Mouse (Mus musculus): ENCODE data around the gene Sh3tc1. TPM values are rescaled to one million over a fixed set of nuclear protein-coding genes. Genes with fewer than 3 reads are reported as not detected.

The Sh3tc1 gene
- 10 to 100 TPM; 56.4 to 57.9 TPM for total RNA-seq (2023)

DNA sequence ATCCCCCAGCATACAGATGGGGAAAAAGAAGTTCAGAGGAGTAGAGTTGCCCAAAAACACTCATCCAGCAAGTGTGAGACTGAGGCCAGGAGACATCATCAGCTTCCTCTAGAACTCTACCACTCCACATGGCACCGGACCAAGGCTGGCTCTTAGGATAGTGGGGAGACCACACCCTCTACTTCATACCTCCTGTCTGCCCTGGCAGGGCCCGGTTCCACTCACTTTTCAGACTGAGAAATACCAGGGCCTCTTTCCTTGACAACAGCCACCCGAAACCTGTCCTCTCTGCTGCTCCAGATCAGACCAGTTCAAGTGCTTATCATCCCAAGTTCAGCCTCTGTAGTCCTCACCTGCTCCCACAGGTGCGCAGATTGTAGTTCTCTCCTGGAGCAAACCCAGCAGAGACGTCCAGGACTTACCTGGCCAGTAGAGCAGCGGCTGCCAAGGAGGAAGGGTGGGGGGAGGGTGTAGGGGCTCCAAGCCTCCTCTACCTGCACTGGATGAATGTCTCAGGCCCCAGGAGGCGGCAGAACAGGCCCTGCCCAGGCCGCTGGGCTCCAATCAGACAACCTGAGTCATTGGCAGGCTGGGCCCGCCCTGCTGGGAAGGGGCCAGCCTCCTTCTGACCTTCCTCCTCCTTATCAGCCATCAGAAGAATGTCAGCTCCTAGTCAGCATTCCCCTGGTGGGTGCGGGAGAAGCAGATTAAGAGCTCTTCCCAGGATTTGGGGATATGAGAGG, at the start of gene Sh3tc1:
Gene Sh3tc1 (minus strand): TSS at position 452 of the 743 bp plus-strand sequence.

DNA sequence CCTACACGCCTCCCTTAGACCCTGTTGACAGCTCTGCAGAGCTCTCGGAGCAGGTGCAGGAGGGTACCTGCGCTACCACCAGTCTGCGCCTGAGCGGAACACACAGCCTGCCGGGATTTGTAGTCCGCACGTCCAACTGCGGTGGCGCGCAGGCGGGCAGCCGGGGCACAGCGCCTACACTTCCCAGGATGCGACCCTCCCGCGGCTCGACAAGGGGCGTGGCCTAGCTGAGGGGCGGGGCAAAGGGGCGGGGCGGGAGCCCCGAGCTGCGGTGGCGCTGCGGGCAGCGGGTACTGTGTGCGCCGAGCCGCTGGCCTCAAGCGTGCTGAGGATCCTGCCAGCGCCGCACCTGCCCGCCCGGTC, 17.8 kb upstream of the Sh3tc1 start, which contains the start of gene Ablim2:
Gene Ablim2 (plus strand): TSS at position 242 of the 363 bp plus-strand sequence.

DNA sequence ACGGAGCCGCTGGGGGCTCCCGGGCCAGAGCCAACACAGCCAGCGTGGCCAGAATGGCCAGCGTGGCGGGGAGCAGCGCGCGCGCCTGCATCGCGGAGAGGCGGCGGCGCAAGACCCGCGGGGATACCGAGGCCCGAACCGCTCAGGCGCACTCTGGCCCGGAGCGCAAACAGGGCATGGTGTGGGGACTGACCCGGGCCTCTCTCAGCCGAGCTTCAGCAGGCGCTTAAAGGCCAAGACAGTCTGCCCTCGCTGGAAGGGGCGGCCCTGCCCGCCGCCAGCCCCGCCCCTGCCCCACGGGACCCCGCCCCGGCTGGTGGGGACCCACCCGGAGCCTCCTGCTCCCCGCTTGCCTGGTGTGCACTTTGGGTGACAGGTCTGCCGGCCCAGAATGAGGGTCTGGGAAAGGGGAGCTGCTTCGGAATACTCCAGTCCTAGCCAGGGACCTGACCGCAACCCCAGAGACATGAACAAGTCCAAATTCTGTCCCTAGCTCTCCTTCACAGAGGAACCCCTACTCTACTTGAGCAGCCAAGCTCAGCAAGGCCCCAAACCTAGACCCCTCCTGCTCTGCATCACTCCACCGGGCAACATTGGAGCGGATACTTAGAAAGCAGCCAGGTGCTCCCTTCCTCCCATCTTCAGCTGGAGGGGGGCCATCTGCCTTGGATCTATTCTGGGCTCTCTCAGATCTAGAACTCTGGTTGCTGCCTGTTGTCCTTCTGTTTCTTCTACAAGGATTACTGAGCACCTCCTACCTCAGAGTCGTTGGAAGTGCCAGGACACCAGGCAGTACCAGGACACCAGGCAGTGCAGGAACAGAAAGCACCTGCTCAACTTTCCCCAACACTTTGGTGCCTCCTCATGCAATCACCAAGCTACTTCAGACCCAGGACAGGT, 60.3 kb downstream of the Sh3tc1 start, which contains the start of gene Htra3:
Gene Htra3 (minus strand): TSS at position 527 of the 900 bp plus-strand sequence.

Other genes with a start within 250 kb of the Sh3tc1 start
- gene Cpz, start 214.3 kb downstream of the Sh3tc1 start, total RNA-seq (2023), result not detected
- 1 to 10 TPM; 7.4 to 8.7 TPM for gene Trmt44, start 164.9 kb downstream of the Sh3tc1 start, total RNA-seq (2023)
- 100 to 1,000 TPM; 163 to 203 TPM for gene Acox3, start 156.9 kb downstream of the Sh3tc1 start, total RNA-seq (2023)
- 1 to 10 TPM; 8.2 to 8.5 TPM for gene Htra3, start 60.2 kb downstream of the Sh3tc1 start, total RNA-seq (2023)
- 1 to 10 TPM; 1.2 to 1.7 TPM for gene Ablim2, start 17.9 kb upstream of the Sh3tc1 start, total RNA-seq (2023)
- 1 to 10 TPM; 5.2 to 5.6 TPM for gene Afap1, start 153.3 kb upstream of the Sh3tc1 start, total RNA-seq (2023)

Data from monocyte, adult 59 days (primary cell).